Mouse (Mus musculus) olfactory bulb, adult 2 months (tissue): ENCODE data around the gene Anks1b.

ENCODE experiments used
- CTCF ChIP-seq: fragments of 200-500 bp; IDR thresholded peaks from 2 replicates; pipeline ENCODE4 v1.5.1; 2012; ENCODE audit warnings: low read depth, mild to moderate bottlenecking, low read length, moderate library complexity; ENCODE audit not compliant: insufficient read depth
- POLR2A ChIP-seq: fragments of 200-500 bp; IDR thresholded peaks from 2 replicates; pipeline ENCODE4 v1.6.1; 2012; ENCODE audit warnings: mild to moderate bottlenecking, low read depth, low read length, moderate library complexity; ENCODE audit not compliant: insufficient read depth

DNA sequence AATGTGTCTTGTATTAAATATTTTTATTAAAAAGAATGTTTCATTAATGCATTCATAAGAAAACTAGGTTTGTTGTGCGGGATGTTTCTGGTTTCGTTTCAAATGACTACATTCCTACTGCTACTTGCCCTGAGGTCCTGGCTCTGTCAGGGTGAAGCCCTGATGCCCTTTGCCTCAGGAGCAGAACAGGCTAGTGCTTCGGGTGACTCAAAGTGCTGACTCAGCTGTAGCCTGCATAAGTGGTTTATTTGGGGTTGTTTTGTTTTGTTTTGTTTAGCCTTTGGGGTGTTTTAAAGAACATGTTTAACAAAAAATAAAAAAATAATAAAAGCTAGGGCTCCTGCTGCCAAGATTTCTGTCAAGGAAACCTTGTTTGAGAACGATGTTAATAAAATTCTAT lies 1097.3 kb downstream of the Anks1b start:
- TF ChIP-seq CTCF: no peak
- no peak for TF ChIP-seq POLR2A
